Mouse (Mus musculus): ENCODE measurements around the gene Foxj1.

GRCm38 (mm10) chr11:116379530-116379929 lies 44.3 kb upstream of the Foxj1 start:
- TF ChIP-seq CTCF (conservative IDR thresholded peaks at IDR 0.05; ENCODE audit: low read length) (no peak), NANOG (IDR thresholded peaks at IDR 0.05; ENCODE audit: borderline replicate concordance, low read length) (no peak), POU5F1 (IDR thresholded peaks at IDR 0.05; ENCODE audit: borderline replicate concordance, low read length) (no peak)
